Mouse (Mus musculus): ENCODE results near the gene Fv1. TPM values are rescaled to one million over a fixed set of nuclear protein-coding genes. Genes with fewer than 3 reads are reported as not detected.

The Fv1 gene
- polyA plus RNA-seq, 1 experiment from 2014 or later = 4.9 TPM

- DNase-seq (ENCODE audit: low spot score) = no peak
Observed at GRCm38 (mm10) chr4:147884138-147884537, 15.4 kb downstream of the Fv1 start.

GRCm38 (mm10) chr4:147886158-147886557 lies 17.4 kb downstream of the Fv1 start:
- no peak for DNase-seq (ENCODE audit: low spot score)

GRCm38 (mm10) chr4:147887277-147887676 lies 18.5 kb downstream of the Fv1 start:
- DNase-seq (ENCODE audit: low spot score) = no peak

- DNase-seq (ENCODE audit: low spot score) = no peak
Observed at GRCm38 (mm10) chr4:147888237-147888636, 19.5 kb downstream of the Fv1 start.

- no peak for DNase-seq (ENCODE audit: low spot score)
Observed at GRCm38 (mm10) chr4:147890341-147890740, 21.6 kb downstream of the Fv1 start.

- DNase-seq (ENCODE audit: low spot score) = no peak
Observed at GRCm38 (mm10) chr4:147895815-147896330, 27.1 kb downstream of the Fv1 start.

- DNase-seq (ENCODE audit: low spot score) = no peak
Observed at GRCm38 (mm10) chr4:147896411-147896810, 27.6 kb downstream of the Fv1 start.

GRCm38 (mm10) chr4:147897348-147897747 lies 28.6 kb downstream of the Fv1 start:
- DNase-seq (ENCODE audit: low spot score) = no peak

GRCm38 (mm10) chr4:147900452-147900851 lies 31.7 kb downstream of the Fv1 start:
- no peak for DNase-seq (ENCODE audit: low spot score)

GRCm38 (mm10) chr4:147902906-147903500 lies 34.2 kb downstream of the Fv1 start:
- no peak for DNase-seq (ENCODE audit: low spot score)

GRCm38 (mm10) chr4:147903601-147904000 lies 34.8 kb downstream of the Fv1 start:
- DNase-seq (ENCODE audit: low spot score) = no peak

GRCm38 (mm10) chr4:147904313-147905089 lies 35.7 kb downstream of the Fv1 start, which contains the start of gene Mfn2:
TSS of gene Mfn2 (minus strand) at chr4:147904704.
- DNase-seq (ENCODE audit: low spot score) = peak; percentile 89

GRCm38 (mm10) chr4:147905090-147905659 lies 36.4 kb downstream of the Fv1 start:
- no peak for DNase-seq (ENCODE audit: low spot score)

GRCm38 (mm10) chr4:147906230-147906629 lies 37.5 kb downstream of the Fv1 start:
- DNase-seq (ENCODE audit: low spot score) = no peak

- DNase-seq (ENCODE audit: low spot score) = no peak
Observed at GRCm38 (mm10) chr4:147909486-147909885, 40.7 kb downstream of the Fv1 start.

- peak; percentile 42 for DNase-seq (ENCODE audit: low spot score)
Observed at GRCm38 (mm10) chr4:147918459-147919121, 49.8 kb downstream of the Fv1 start.

Other genes starting within 250 kb of the Fv1 start
- 1.5 and 2.0 TPM in 2 replicates for gene Zfp979, start 226.5 kb upstream of the Fv1 start, polyA plus RNA-seq (2015; fragmentation: Nextera tagmentation; extraction: Ambion mirVana)
- gene Zfp534, start 166.4 kb upstream of the Fv1 start, polyA plus RNA-seq (2015; fragmentation: Nextera tagmentation; extraction: Ambion mirVana) = not detected in 2 replicates
- gene Zfp984, start 59.2 kb upstream of the Fv1 start, polyA plus RNA-seq (2015; fragmentation: Nextera tagmentation; extraction: Ambion mirVana) = 16.4 TPM in 2 replicates
- 4.5 and 5.6 TPM in 2 replicates for gene Zfp933, start 20.6 kb upstream of the Fv1 start, polyA plus RNA-seq (2015; fragmentation: Nextera tagmentation; extraction: Ambion mirVana)
- gene Miip, start 163 bp upstream of the Fv1 start, polyA plus RNA-seq (2015; fragmentation: Nextera tagmentation; extraction: Ambion mirVana) = 73.5 and 88.4 TPM in 2 replicates
- gene Mfn2, start 35.7 kb downstream of the Fv1 start, polyA plus RNA-seq (2015; fragmentation: Nextera tagmentation; extraction: Ambion mirVana) = 18.2 and 18.8 TPM in 2 replicates
- gene Plod1, start 67.8 kb downstream of the Fv1 start, polyA plus RNA-seq (2015; fragmentation: Nextera tagmentation; extraction: Ambion mirVana) = 11.4 TPM in 2 replicates
- 21.8 and 28.9 TPM in 2 replicates for gene 2510039O18Rik, start 71.9 kb downstream of the Fv1 start, polyA plus RNA-seq (2015; fragmentation: Nextera tagmentation; extraction: Ambion mirVana)
- 0.42 and 0.62 TPM in 2 replicates for gene Nppb, start 116.8 kb downstream of the Fv1 start, polyA plus RNA-seq (2015; fragmentation: Nextera tagmentation; extraction: Ambion mirVana)
- gene Nppa, start 131.7 kb downstream of the Fv1 start, polyA plus RNA-seq (2015; fragmentation: Nextera tagmentation; extraction: Ambion mirVana) = 0.76 and 0.88 TPM in 2 replicates
- gene Clcn6, start 169.8 kb downstream of the Fv1 start, polyA plus RNA-seq (2015; fragmentation: Nextera tagmentation; extraction: Ambion mirVana) = 4.1 and 4.2 TPM in 2 replicates
- 8.3 and 9.0 TPM in 2 replicates for gene Mthfr, start 170.1 kb downstream of the Fv1 start, polyA plus RNA-seq (2015; fragmentation: Nextera tagmentation; extraction: Ambion mirVana)
- 43.3 and 45.2 TPM in 2 replicates for gene Agtrap, start 219.1 kb downstream of the Fv1 start, polyA plus RNA-seq (2015; fragmentation: Nextera tagmentation; extraction: Ambion mirVana)

Measured in thymus, postnatal 0 days (tissue).